Mouse (Mus musculus): ENCODE measurements around the gene Rps17.
A peak's percentile ranks its signal among the peaks of the same experiment; 100 is the strongest.

Gene Rps17

DNA sequence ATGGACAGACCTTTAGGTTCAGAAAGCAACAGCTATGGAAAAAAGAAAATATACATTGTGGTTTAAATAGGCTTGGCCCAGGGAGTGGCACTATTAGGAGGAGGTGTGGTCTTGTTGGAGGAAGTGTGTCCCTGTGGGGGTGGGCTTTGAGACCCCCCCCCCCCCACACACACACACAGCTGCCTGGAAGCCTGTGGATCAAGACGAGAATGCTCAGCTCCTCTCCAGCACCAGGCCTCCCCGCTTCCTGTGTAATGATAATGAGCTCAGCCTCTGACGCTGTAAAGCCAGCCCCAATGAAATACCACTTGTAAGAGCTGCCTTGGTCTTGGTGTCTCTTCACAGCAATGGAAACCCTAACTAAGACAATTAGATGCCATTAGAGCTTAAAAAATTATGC, 14.3 kb downstream of the Rps17 start:
- DNase-seq, result no peak

DNA sequence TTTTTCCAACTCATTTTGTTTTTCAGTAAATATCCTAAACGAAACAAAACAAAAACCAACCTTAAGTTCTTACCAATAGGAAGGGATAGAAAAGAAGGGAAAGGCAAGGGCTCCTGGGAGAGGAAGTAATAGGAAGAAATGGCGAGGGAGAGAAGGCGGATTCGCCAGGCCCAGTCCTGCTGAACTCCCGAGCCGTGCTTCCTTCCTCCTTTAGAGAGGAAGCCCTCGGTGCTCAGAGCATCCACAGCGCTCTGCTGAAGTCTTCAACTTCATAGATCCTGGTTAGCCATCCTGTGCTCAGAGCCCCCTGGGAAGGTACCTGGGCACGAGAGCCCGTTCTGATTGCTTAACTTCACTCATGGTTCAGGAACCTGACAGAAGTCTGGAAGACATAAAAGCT, 17.4 kb downstream of the Rps17 start:
- no peak for DNase-seq

DNA sequence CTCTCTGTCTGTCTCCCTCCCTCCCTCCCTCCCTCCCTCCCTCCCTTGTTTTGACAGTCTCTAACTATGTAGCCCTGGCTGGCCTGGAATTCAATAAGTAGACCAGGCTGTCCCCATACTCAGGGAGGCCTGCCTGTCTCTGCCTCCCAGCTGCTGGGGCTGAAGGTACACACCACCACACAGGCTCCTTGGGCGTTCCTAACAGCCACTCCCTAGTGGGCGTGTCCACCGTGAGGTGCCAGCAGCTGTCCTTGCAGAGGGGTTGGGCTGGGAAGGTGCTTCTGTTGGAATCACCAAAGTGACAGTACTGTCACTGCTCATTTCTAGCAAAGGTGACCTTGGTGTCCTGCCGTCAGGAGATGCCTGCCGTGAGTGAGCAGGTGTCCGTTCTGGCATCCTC, 18.2 kb downstream of the Rps17 start:
- no peak for DNase-seq

DNA sequence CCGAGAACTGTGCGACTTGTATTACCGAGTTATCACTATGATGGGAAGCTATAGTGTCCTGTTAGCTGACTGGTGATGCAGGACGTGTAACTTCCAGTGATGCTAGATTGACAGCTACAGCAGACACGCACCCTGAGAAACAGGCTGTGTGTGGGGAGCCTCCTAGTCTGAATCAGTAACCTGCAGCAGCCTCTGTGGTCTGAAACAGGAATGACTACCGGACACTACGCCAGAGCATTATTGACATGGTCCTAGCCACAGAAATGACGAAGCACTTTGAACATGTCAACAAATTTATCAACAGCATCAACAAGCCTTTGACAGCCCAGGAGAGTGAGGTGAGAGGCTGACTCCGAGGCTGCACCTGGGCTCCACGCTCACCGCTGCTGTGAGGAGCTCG, 19.0 kb downstream of the Rps17 start:
- no peak for DNase-seq

DNA sequence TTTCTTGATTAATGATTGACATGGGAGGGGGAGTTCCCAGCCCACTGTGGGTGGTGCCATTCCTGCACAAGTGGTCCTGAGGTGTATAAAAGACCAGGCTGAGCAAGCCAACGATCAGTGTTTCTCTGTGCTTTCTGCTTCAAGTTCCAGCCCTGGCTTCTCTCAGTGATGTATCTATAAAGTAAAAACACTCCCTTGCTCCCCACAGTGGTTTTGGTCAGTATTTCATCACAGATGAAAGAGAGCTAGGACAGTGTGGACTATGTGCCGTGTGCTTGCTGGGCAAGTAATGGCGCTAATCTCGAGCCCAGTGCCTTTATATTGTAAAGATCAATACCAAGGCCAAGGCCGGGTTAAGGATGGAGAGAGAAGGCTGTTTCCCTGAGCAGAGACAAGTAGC, 23.3 kb downstream of the Rps17 start:
- DNase-seq, result no peak

DNA sequence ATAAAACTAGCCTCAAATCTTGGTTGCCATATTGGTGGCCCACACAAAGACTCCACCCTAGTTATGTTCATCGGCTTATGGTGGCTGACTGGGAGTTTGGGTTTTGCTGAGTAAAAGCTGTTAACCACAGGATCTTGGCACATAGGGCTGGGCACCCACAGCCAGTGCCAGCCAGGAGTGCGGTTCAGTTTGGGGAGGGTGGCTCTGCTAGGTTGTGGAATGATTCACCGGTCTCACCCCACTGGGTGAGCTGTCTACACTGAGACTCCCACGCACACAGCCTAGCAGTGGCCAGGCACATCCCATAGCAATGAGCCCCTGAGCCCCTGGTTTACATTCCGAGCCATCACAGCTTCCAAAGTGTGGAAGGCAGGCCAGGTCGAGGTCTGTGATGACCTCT, 25.3 kb downstream of the Rps17 start:
- DNase-seq, result no peak

DNA sequence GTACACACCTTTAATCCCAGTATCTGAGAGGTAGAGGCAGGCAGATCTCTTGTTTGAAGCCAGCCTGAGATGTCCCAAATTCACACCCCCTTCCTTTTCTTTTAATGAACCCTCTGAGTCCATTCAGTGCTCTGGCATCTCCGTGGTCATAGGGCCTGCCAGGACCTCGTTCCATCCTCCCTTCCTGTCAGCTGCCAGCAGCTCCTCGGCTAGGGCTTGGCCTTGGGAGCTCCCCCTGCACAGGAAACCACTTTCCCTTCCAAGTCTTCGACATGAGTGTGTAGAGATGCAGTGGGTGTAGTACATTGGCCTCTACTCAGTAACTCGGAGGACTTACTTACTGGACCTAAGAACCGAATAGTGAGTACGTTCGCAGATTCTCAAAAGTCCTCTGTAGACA, 29.5 kb downstream of the Rps17 start:
- no peak for DNase-seq

DNA sequence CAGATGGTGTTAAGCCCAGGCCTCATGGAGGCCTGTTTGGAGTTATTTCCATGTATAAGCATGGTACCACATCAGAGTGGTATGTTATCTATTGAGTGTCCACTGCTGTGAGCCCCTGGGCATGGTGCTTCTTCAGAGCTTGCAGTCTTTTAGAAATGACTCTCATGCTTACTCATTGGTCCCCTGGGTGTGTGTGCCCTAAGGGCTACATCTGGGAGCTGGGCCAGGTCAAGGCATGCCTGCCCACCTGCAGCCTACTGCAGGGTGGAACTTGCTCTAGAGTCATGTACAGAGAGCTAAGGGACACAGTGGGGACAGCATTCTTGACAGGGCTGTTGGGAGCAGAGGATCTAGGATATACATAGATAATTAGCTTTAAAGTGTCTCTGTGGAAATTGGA, 33.5 kb downstream of the Rps17 start:
- DNase-seq, result no peak

DNA sequence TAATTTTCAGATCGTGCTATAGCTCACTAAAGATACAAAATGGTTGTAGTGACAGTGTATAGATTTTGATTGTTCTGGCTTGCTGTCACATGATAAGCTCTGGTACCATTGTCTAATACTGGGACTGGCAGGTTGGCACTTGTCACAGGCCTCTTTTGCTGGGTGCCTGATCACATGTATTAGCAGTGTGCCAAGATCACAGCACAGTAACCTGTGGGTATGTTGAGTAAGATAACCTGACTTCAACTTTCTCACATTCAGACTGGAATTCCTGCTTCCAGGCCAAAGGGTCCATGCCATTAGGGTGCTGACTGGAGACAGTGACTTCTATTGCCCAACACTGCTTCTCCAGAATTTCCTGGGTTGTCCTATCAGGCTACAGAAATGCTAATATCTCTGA, 33.9 kb downstream of the Rps17 start:
- no peak for DNase-seq

DNA sequence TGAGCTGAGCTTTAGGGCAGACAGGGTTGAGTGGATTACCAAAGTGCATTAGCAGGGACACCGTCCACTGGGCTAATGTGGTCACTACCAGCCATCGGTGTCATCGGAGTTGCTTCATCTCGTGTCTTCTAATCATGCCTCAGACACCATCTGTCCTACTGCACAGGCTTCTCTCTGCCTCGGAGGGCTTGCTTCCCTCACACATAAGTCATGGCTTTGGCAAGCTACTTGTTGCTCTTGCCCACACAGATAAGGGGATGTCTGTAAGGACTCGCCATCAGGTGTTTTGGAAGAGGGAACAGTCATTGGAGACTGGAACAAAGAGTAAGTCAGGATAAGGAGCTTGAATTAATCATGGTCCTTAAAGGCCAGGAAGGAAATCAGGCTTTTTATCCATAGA, 35.8 kb downstream of the Rps17 start:
- no peak for DNase-seq

DNA sequence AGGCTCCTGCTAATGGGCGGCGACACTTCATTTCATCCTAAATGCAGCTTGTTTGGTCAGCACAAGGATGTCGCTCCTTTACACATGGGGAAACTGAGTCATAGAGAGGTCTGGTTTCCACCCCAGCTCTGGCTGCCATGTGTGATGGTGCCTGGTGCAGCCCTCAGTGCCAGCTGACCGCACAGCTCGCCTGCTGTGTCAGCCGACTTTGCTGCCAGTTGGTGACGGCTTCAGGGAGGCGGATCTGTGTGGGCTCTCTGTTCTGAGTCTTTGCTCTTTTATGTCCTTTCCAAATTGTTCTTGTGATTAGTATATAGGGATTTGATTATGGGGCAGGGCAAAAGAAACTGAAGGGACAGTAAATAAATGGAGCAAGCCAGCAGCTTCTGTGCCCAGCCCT, 37.3 kb downstream of the Rps17 start:
- DNase-seq, result peak in 1 of 2 experiments; percentile 19

DNA sequence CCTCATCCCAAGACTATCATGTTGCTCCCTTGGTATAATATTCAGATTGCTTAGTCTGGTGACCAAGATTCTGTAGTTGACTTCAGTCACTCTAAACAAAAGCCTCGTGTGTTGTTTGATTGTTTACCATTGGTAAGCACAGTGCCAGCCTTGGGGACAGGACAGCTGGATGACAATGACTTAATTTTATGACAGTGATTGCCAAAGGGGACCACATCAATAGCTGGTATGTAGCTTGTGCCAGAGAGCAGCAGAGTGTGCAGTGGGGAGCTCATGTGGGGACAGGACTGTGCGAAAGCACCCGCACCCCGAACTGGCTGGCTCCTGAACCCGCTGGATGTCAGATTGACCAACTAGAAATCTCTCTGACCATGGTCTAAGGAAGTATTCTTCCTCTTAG, 40.4 kb downstream of the Rps17 start:
- DNase-seq, result no peak

DNA sequence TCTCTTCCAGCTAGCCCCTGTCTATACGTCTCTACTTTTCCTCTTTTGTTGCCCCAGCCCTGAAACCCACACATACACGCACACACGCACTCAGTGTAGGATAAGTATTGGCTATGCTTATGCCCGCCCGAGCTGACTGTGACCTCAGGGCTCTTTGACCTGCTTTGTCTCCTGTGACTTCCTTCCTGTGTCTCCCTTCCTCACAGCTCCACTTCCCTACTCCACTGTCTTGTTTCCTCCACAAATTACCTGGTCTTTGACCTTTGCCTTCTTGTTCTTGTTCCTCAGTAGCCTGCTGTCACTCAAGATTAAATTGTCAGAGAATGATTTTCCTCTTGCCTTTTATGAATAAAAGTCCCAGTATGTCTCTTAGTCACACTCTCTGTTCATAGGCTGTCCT, 41.0 kb downstream of the Rps17 start:
- DNase-seq, result no peak

DNA sequence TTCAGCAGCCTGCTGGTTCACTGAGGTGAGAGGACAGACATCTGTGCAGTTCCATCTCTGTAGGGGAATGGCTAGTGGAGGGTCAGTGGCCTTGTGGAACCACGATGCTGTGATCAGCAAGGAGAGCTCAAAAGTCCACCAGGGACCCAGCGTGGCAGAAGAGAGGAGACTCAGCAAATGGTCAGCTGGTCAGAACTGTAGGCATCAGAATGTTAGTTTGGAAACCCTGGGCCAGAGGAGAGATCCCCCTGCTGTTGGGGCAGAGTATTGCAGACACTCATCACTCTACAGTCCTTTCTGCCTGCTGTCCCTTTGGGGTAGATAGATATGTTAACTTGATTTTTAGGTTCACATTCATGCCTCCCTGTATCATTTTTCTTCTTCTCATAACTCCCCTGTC, 41.4 kb downstream of the Rps17 start:
- DNase-seq, result no peak

DNA sequence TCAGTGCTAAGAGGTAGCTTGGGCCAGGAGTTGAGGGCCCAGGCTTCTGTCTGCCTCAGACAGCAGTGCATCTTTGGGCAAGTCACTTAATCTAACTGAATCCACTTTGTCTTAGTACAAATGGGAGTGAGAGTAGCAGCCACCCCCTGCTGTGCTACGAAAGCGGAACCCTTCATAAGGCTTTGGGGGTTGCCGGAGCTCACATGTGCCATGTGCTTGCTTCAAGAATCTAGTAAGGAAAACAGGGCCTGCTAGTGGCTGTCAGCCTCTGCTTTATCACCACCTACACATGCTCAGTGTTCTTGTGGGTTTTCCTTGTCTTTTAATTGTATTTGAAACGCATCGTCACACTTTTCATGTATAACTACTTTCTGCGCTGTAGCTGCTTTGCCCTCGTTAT, 43.7 kb downstream of the Rps17 start:
- DNase-seq, result no peak

DNA sequence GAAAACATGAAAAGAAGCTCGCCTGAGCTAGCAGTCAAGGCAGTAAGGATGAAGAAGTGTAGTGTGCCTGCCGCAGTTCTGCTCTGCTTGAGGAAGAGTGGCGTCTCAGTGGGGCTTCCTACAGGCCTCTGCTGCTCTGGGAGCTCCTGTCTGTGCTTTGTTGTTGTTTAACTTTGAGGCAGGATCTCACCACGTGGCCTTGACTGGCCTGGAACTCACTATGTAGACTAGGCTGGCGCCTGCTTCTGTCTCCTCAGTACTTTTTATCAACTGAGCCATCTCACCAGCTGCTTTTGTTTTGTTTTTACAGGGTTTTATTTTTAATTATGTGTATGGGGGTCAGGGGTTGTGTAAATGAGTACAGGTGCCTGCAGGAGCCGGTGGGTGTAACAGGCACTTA, 46.8 kb downstream of the Rps17 start:
- no peak for DNase-seq

DNA sequence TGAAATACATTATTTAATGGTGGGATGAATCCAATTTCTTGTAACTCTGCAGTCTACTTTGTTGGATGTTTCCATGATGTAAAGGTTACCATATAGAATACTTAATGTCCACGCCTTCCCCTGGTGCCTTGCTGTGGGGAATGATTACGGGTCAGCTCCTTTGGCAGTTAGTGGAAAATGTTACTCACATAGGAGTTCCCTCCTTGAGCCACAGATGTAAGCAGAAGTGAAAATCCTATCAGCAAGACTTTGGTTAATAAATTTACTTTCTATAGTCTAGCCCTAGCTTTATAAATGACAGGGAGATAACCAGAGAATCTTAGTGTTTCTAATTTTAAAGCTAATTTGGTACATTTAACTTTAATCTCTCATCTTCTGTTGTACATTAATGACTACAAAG, 49.9 kb downstream of the Rps17 start:
- no peak for DNase-seq

Data from cerebellum, adult 18-20 months (tissue).